In the genomic region with DNA sequence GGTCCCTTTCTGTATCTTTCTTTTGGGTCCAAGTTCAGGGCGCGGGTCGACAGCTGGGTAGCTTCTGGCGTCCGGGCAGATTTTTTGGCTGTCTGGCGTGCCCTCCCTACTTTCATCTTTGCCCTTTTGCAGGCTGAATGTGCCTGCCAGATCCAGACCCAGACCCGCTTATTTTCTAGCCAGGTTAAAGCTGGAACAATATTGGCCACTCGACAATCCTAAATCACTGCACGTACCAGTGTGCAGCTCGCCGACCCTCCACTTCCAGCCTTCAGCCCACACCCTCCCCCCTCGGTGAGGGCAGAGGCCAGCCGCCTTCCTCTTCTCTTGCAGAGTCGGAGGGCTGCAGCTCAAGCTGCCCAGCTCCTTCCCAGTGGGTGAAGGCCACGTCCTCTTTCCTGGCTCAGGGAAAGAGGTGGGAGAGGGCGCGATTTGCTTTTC, we compare ENCODE assay signal across 9 mouse cellular contexts. TPM values are rescaled to one million over a fixed set of nuclear protein-coding genes. Genes with fewer than 3 reads are reported as not detected.
A peak's percentile ranks its signal among the peaks of the same experiment; 100 is the strongest.
DNase-seq lines count a peak whose midpoint lies in the region; ATAC-seq and TF ChIP-seq lines count a peak whose summit lies in the region.
"Had no signal": no experiment of that assay in that cellular context is flagged by ENCODE, and none has a peak within 500 bp of the region (broad histone marks: within the 10 kb centered on the region; RNA-seq: fewer than 3 reads in every experiment).

No protein-coding gene starts in this region.

- H3K9ac ChIP-seq in kidney, embryonic 14.5 days (ENCODE audit: low read depth, low read length) = peak overlapping the region; percentile 94
- peak overlapping the region; percentile 85 for H3K9ac ChIP-seq in forebrain, embryonic 12.5 days
- peak overlapping the region; percentile 72 for H3K9ac ChIP-seq in hindbrain, postnatal 0 days (replicated peaks; ENCODE audit: low read length)
- H3K9ac ChIP-seq in lung, embryonic 14.5 days = peak overlapping the region; percentile 91

- peak overlapping the region; percentile 98; the same call in 1 of the 2 replicates for H3K27ac ChIP-seq in kidney, embryonic 14.5 days (ENCODE audit: low read depth, low read length)
- peak overlapping the region; percentile 94 for H3K27ac ChIP-seq in forebrain, embryonic 12.5 days
- H3K27ac ChIP-seq in hindbrain, postnatal 0 days = peak overlapping the region; percentile 95
- H3K27ac ChIP-seq in lung, embryonic 14.5 days (ENCODE audit: low read depth) = peak overlapping the region; percentile 98

- WGBS in kidney, embryonic 14.5 days = under 1% methylated on average over 17 of the region's 17 CpGs
- WGBS in forebrain, embryonic 12.5 days = under 1% methylated on average over 17 of the region's 17 CpGs
- WGBS in hindbrain, postnatal 0 days = 1% methylated on average over 17 of the region's 17 CpGs
- under 1% methylated on average over 17 of the region's 17 CpGs for WGBS in lung, embryonic 14.5 days

- no peak for ATAC-seq in kidney, embryonic 14.5 days (ENCODE audit: low FRiP score, low TSS enrichment)
- peak; percentile 14; the same call in 1 of the 2 replicates for ATAC-seq in forebrain, embryonic 12.5 days (ENCODE audit: low FRiP score)
- ATAC-seq in hindbrain, postnatal 0 days = no peak
- ATAC-seq in lung, embryonic 14.5 days (ENCODE audit: insufficient read depth) = no peak

- peak overlapping the region; percentile 96 for H3K4me2 ChIP-seq in kidney, embryonic 14.5 days (replicated peaks; ENCODE audit: low read depth, low read length)
- H3K4me2 ChIP-seq in forebrain, embryonic 12.5 days = peak overlapping the region; percentile 95
- H3K4me2 ChIP-seq in hindbrain, postnatal 0 days (ENCODE audit: low read depth, low read length) = peak overlapping the region; percentile 94
- H3K4me2 ChIP-seq in lung, embryonic 14.5 days = peak overlapping the region; percentile 98

- H3K27me3 ChIP-seq in kidney, embryonic 14.5 days (ENCODE audit: control insufficient read depth, insufficient read depth, low read length) = no peaks in the 10 kb centered on the region
- peaks cover 8% of the 10 kb centered on the region for H3K27me3 ChIP-seq in forebrain, embryonic 12.5 days
- no peaks in the 10 kb centered on the region for H3K27me3 ChIP-seq in hindbrain, postnatal 0 days (ENCODE audit: insufficient read depth, low read length)
- no peaks in the 10 kb centered on the region for H3K27me3 ChIP-seq in lung, embryonic 14.5 days (ENCODE audit: insufficient read depth, low read length)

- H3K4me1 ChIP-seq in kidney, embryonic 14.5 days (ENCODE audit: control insufficient read depth, insufficient read depth, low read length) = peaks cover 17% of the 10 kb centered on the region
- peaks cover 20% of the 10 kb centered on the region for H3K4me1 ChIP-seq in forebrain, embryonic 12.5 days
- H3K4me1 ChIP-seq in hindbrain, postnatal 0 days (ENCODE audit: insufficient read depth, low read length) = 0 out of 2 replicates have a peak, but pooled peaks cover 5% of the 10 kb centered on the region
- H3K4me1 ChIP-seq in lung, embryonic 14.5 days (ENCODE audit: insufficient read depth) = peaks cover 2% of the 10 kb centered on the region; the same call in 1 of the 2 replicates

- DNase-seq in kidney, adult 11 months = no peak
- DNase-seq in brain, adult 2 months (ENCODE audit: low read depth, low spot score) = peak; percentile 46
- DNase-seq in hindbrain, postnatal 0 days (ENCODE audit: low spot score) = peak; percentile 55
- DNase-seq in lung, embryonic 14.5 days = peak; percentile 57
- DNase-seq in right cerebral cortex, postnatal 4 days = peak; percentile 29
- DNase-seq in thymus, postnatal 14 days = no peak

- peak overlapping the region; percentile 87 for H3K4me3 ChIP-seq in kidney, embryonic 14.5 days (ENCODE audit: low read length)
- H3K4me3 ChIP-seq in forebrain, embryonic 12.5 days (replicated peaks) = peak overlapping the region; percentile 69
- H3K4me3 ChIP-seq in hindbrain, postnatal 0 days (ENCODE audit: low read length) = peak overlapping the region; percentile 87
- H3K4me3 ChIP-seq in lung, embryonic 14.5 days (ENCODE audit: low read depth, low read length) = peak overlapping the region; percentile 75

- H3K9me3 ChIP-seq in kidney, embryonic 14.5 days (ENCODE audit: control insufficient read depth, low read length) = no peaks in the 10 kb centered on the region
- no peaks in the 10 kb centered on the region for H3K9me3 ChIP-seq in forebrain, embryonic 12.5 days
- H3K9me3 ChIP-seq in hindbrain, postnatal 0 days (ENCODE audit: low read length) = no peaks in the 10 kb centered on the region
- no peaks in the 10 kb centered on the region for H3K9me3 ChIP-seq in lung, embryonic 14.5 days (ENCODE audit: low read depth, low read length)

- TF ChIP-seq CTCF in hindbrain, postnatal 0 days (IDR thresholded peaks at IDR 0.05; ENCODE audit: low read depth) = no peak
- TF ChIP-seq CTCF in lung, embryonic 14.5 days (IDR thresholded peaks at IDR 0.05; ENCODE audit: low read depth) = no peak

- H3K36me3 ChIP-seq in kidney, embryonic 14.5 days (ENCODE audit: control insufficient read depth, insufficient read depth, low read length) = no peaks in the 10 kb centered on the region
- H3K36me3 ChIP-seq in forebrain, embryonic 12.5 days (replicated peaks) = no peaks in the 10 kb centered on the region
- no peaks in the 10 kb centered on the region for H3K36me3 ChIP-seq in hindbrain, postnatal 0 days (ENCODE audit: insufficient read depth, low read length)
- no peaks in the 10 kb centered on the region for H3K36me3 ChIP-seq in lung, embryonic 14.5 days (ENCODE audit: insufficient read depth)

RNA-seq across cellular contexts. Expression of gene Ptprg, which starts 1.7 kb away (rescaled TPM):
- 22.7 and 44.3 TPM in 2 replicates for polyA plus RNA-seq in kidney, embryonic 14.5 days (2014; fragmentation: Nextera tagmentation; extraction: Ambion mirVana)
- polyA plus RNA-seq in forebrain, embryonic 12.5 days (2016; fragmentation: Nextera tagmentation; extraction: Ambion mirVana) = 40.3 and 44.9 TPM in 2 replicates
- total RNA-seq in hindbrain, postnatal 0 days (2014; rRNA removed) = 90.5 and 101 TPM in 2 replicates
- 33.0 and 35.6 TPM in 2 replicates for polyA plus RNA-seq in hindbrain, postnatal 0 days (2015; fragmentation: Nextera tagmentation; extraction: Ambion mirVana)
- polyA plus RNA-seq in lung, embryonic 14.5 days (2014; fragmentation: Nextera tagmentation; extraction: Ambion mirVana) = 37.0 and 43.2 TPM in 2 replicates
- total RNA-seq: hematopoietic stem cell, adult 5-6 weeks had no signal

Comparison
In these comparisons a context has a peak if more than half of its experiments do, and no peak if none do; other contexts are left out.
1. DNase-seq: peak in brain, adult 2 months (single experiment), hindbrain, postnatal 0 days (single experiment), lung, embryonic 14.5 days (single experiment) and right cerebral cortex, postnatal 4 days (single experiment); none in kidney, adult 11 months (single experiment) and thymus, postnatal 14 days (single experiment).
2. Peak in every context shown above with its lines, with median percentiles within 50 percentile points of each other: H3K27ac ChIP-seq, H3K4me2 ChIP-seq, H3K4me3 ChIP-seq and H3K9ac ChIP-seq.